In genomic region chr12:76265001-76265400, GRCm38 (mm10) we compare ENCODE assay signal across 1 mouse cellular context.
A peak's percentile ranks its signal among the peaks of the same experiment; 100 is the strongest.
TF ChIP-seq lines count a peak whose summit lies in the region.

No protein-coding gene starts in this region.

TF ChIP-seq in CH12.LX, 34 proteins besides CTCF, POLR2A, EP300 and RAD21:
- TF ChIP-seq ELF1 (IDR thresholded peaks at IDR 0.05; ENCODE audit: low read depth, low read length) (peak; percentile 22; the same call in 1 of the 2 replicates), HCFC1 (IDR thresholded peaks at IDR 0.05; ENCODE audit: low read depth, low read length) (no peak), PAX5 (IDR thresholded peaks at IDR 0.05; ENCODE audit: low read length) (no peak), JUND (conservative IDR thresholded peaks at IDR 0.05; ENCODE audit: low read depth, low read length) (no peak), JUN (IDR thresholded peaks at IDR 0.05; ENCODE audit: insufficient read depth, low read depth, low read length) (no peak)
